Mouse (Mus musculus) limb, embryonic 11.5 days (tissue): Measurements from ENCODE around the gene Tmbim4. TPM values are rescaled to one million over a fixed set of nuclear protein-coding genes. Genes with fewer than 3 reads are reported as not detected.
A peak's percentile ranks its signal among the peaks of the same experiment; 100 is the strongest.

Source experiments
- ATAC-seq: fragments of 200-750 bp; cut with Nextera tagmentation; 2 replicates; pipeline ENCODE4 v1.8.0; 2017; ENCODE audit warnings: low read depth; ENCODE audit not compliant: insufficient number of reproducible peaks, low FRiP score, low TSS enrichment
- DNase-seq: peaks from one replicate; pipeline ENCODE4 v3.0.0-alpha.2; 2015; ENCODE audit warnings: low spot score
- H3K27ac ChIP-seq: fragments of 300-500 bp; sonication (generic); replicated peaks from 2 replicates; pipeline ENCODE4 v1.5.1; 2014; ENCODE audit warnings: low read depth, mild to moderate bottlenecking, low read length
- H3K27me3 ChIP-seq: fragments of 300-500 bp; sonication (generic); 2 replicates; pipeline ENCODE4 v1.6.1; 2014; ENCODE audit warnings: mild to moderate bottlenecking, low read length, mixed read lengths; ENCODE audit not compliant: control insufficient read depth, insufficient read depth
- H3K36me3 ChIP-seq: fragments of 300-500 bp; sonication (generic); 2 replicates; pipeline ENCODE4 v1.6.1; 2014; ENCODE audit warnings: mild to moderate bottlenecking, low read length, moderate library complexity, mixed read lengths; ENCODE audit not compliant: control insufficient read depth, insufficient read depth
- H3K4me1 ChIP-seq: fragments of 300-500 bp; sonication (generic); 2 replicates; pipeline ENCODE4 v1.6.1; 2014; ENCODE audit warnings: low read length, mixed read lengths; ENCODE audit not compliant: control insufficient read depth, insufficient read depth
- H3K4me2 ChIP-seq: fragments of 300-500 bp; sonication (generic); 2 replicates; pipeline ENCODE4 v1.6.1; 2014; ENCODE audit warnings: low read depth, mild to moderate bottlenecking, moderate library complexity; ENCODE audit not compliant: severe bottlenecking
- H3K4me3 ChIP-seq: fragments of 300-500 bp; sonication (generic); 2 replicates; pipeline ENCODE4 v1.5.1; 2014; ENCODE audit warnings: low read depth, low read length
- H3K9ac ChIP-seq: fragments of 300-500 bp; sonication (generic); 2 replicates; pipeline ENCODE4 v1.6.1; 2014; ENCODE audit warnings: mild to moderate bottlenecking, low read length
- H3K9me3 ChIP-seq: fragments of 300-500 bp; sonication (generic); 2 replicates; pipeline ENCODE4 v1.6.1; 2016; ENCODE audit warnings: low read length; ENCODE audit not compliant: control insufficient read depth
- WGBS: fragments of 180-500 bp; shearing (Covaris S2); extraction: QIAGEN DNeasy Blood & Tissue Kit; methylation state at CpG from one replicate; pipeline ENCODE4 v1.1.7; 2014; 5-methylcytosine and 5-hydroxymethylcytosine counted together
- polyA plus RNA-seq: library from polyadenylated mRNA; unstranded; fragments of >200 nt; fragmentation: Nextera tagmentation; extraction: Ambion mirVana; gene quantifications from 2 replicates; pipeline ENCODE4 v1.2.1, GENCODE M21; 2014

The Tmbim4 gene
- polyA plus RNA-seq, 1 experiment from 2014 or later = 73.9 TPM

GRCm38 (mm10) chr10:120220776-120221175 lies 19.4 kb downstream of the Tmbim4 start:
- Histone ChIP-seq H3K27ac (no peak overlapping the region), H3K4me3 (no peak overlapping the region), H3K27me3 (no peaks in the 10 kb centered on the region), H3K4me1 (no peaks in the 10 kb centered on the region), H3K36me3 (0 out of 2 replicates have a peak, but pooled peaks cover 2% of the 10 kb centered on the region), H3K9me3 (no peaks in the 10 kb centered on the region), H3K9ac (no peak overlapping the region), H3K4me2 (no peak overlapping the region)
- ATAC-seq (no peak), DNase-seq (no peak)
- 83% methylated on average over 7 of the region's 7 CpGs for WGBS

GRCm38 (mm10) chr10:120226871-120227661 lies 25.7 kb downstream of the Tmbim4 start, which contains the start of gene Llph:
Gene Llph, plus strand, starts transcription at chr10:120227070.
- Histone ChIP-seq H3K27ac (no peak within 1 kb of the TSS), H3K4me2 (peak within 1 kb of the TSS; percentile 69), H3K4me1 (no peaks in the 10 kb centered on the region), H3K4me3 (peak within 1 kb of the TSS; percentile 88), H3K9me3 (no peaks in the 10 kb centered on the region), H3K9ac (peak within 1 kb of the TSS; percentile 75), H3K27me3 (no peaks in the 10 kb centered on the region), H3K36me3 (peaks cover 13% of the 10 kb centered on the region)
- under 1% methylated on average over 57 of the region's 57 CpGs for WGBS
- DNase-seq (peak; percentile 88), ATAC-seq (peak; percentile 89)

- Histone ChIP-seq H3K27ac (no peak overlapping the region), H3K36me3 (peaks cover 13% of the 10 kb centered on the region), H3K4me3 (no peak overlapping the region), H3K4me2 (no peak overlapping the region), H3K4me1 (no peaks in the 10 kb centered on the region), H3K27me3 (no peaks in the 10 kb centered on the region), H3K9ac (no peak overlapping the region), H3K9me3 (no peaks in the 10 kb centered on the region)
- WGBS = 30% methylated on average over 5 of the region's 5 CpGs
- DNase-seq (peak; percentile 84), ATAC-seq (no peak)
Measured at GRCm38 (mm10) chr10:120231718-120232117, 30.3 kb downstream of the Tmbim4 start.

GRCm38 (mm10) chr10:120233655-120234367 lies 32.4 kb downstream of the Tmbim4 start:
- Histone ChIP-seq H3K27me3 (no peaks in the 10 kb centered on the region), H3K4me1 (peaks cover 4% of the 10 kb centered on the region), H3K4me3 (no peak overlapping the region), H3K36me3 (peaks cover 10% of the 10 kb centered on the region), H3K9me3 (no peaks in the 10 kb centered on the region), H3K4me2 (peak overlapping the region; percentile 16; the same call in 1 of the 2 replicates), H3K27ac (no peak overlapping the region), H3K9ac (no peak overlapping the region)
- 29% methylated on average over 18 of the region's 18 CpGs for WGBS
- DNase-seq (peak; percentile 86), ATAC-seq (0 out of 2 replicates have a peak, but pooled peaks have one; percentile 24)

GRCm38 (mm10) chr10:120236855-120237254 lies 35.5 kb downstream of the Tmbim4 start:
- no peak for DNase-seq
- Histone ChIP-seq H3K27ac (no peak overlapping the region), H3K4me2 (no peak overlapping the region)

GRCm38 (mm10) chr10:120238241-120238640 lies 36.9 kb downstream of the Tmbim4 start:
- Histone ChIP-seq H3K4me1 (peaks cover 24% of the 10 kb centered on the region), H3K4me3 (no peak overlapping the region), H3K27ac (no peak overlapping the region), H3K9ac (no peak overlapping the region), H3K9me3 (no peaks in the 10 kb centered on the region), H3K36me3 (no peaks in the 10 kb centered on the region), H3K4me2 (no peak overlapping the region), H3K27me3 (no peaks in the 10 kb centered on the region)
- 92% methylated on average over 8 of the region's 8 CpGs for WGBS
- no peak for ATAC-seq
- no peak for DNase-seq

More at GRCm38 (mm10) chr10:120236855-120237254, 35.5 kb downstream of the Tmbim4 start:
- Histone ChIP-seq H3K9ac (no peak overlapping the region), H3K9me3 (no peaks in the 10 kb centered on the region), H3K36me3 (no peaks in the 10 kb centered on the region), H3K4me3 (no peak overlapping the region), H3K27me3 (no peaks in the 10 kb centered on the region), H3K4me1 (peaks cover 21% of the 10 kb centered on the region)
- 65% methylated on average over 9 of the region's 9 CpGs for WGBS
- no peak for ATAC-seq

GRCm38 (mm10) chr10:120239476-120239875 lies 38.1 kb downstream of the Tmbim4 start:
- Histone ChIP-seq H3K9ac (no peak overlapping the region), H3K9me3 (no peaks in the 10 kb centered on the region), H3K4me3 (no peak overlapping the region), H3K27me3 (no peaks in the 10 kb centered on the region), H3K27ac (no peak overlapping the region), H3K4me1 (peaks cover 24% of the 10 kb centered on the region), H3K36me3 (no peaks in the 10 kb centered on the region), H3K4me2 (no peak overlapping the region)
- 60% methylated on average over 6 of the region's 6 CpGs for WGBS
- ATAC-seq = no peak
- no peak for DNase-seq

- H3K9ac ChIP-seq = no peak overlapping the region
- H3K4me1 ChIP-seq = peaks cover 33% of the 10 kb centered on the region
- H3K36me3 ChIP-seq = no peaks in the 10 kb centered on the region
- WGBS = 19% methylated on average over 6 of the region's 6 CpGs
- no peak overlapping the region for H3K4me2 ChIP-seq
- ATAC-seq = no peak
- H3K27me3 ChIP-seq = no peaks in the 10 kb centered on the region
- DNase-seq = no peak
- no peak overlapping the region for H3K4me3 ChIP-seq
- H3K27ac ChIP-seq = no peak overlapping the region
- H3K9me3 ChIP-seq = no peaks in the 10 kb centered on the region
Measured at GRCm38 (mm10) chr10:120242421-120242820, 41.0 kb downstream of the Tmbim4 start.
